ENCODE assay signal across 9 mouse cellular contexts in genomic region chrX:73659575-73660283, GRCm38 (mm10). TPM values are rescaled to one million over a fixed set of nuclear protein-coding genes. Genes with fewer than 3 reads are reported as not detected.
DNase-seq lines count a peak whose midpoint lies in the region; ATAC-seq and TF ChIP-seq lines count a peak whose summit lies in the region.
"Had no signal": no experiment of that assay in that cellular context is flagged by ENCODE, and none has a peak within 500 bp of the region (broad histone marks: within the 10 kb centered on the region; RNA-seq: fewer than 3 reads in every experiment).

Gene Pnck, minus strand, starts transcription at chrX:73660117.

- peak within 1 kb of the TSS; percentile 46 for H3K4me3 ChIP-seq in thymus, adult 2 months (ENCODE audit: control insufficient read depth, insufficient read depth, low read length)
- peak within 1 kb of the TSS; percentile 61 for H3K4me3 ChIP-seq in hindbrain, embryonic 10.5 days
- peak within 1 kb of the TSS; percentile 51 for H3K4me3 ChIP-seq in limb, embryonic 13.5 days
- peak within 1 kb of the TSS; percentile 55 for H3K4me3 ChIP-seq in small intestine, adult 2 months (ENCODE audit: low read depth, low read length)

- TF ChIP-seq POLR2A in thymus, adult 2 months (IDR thresholded peaks at IDR 0.05; ENCODE audit: control insufficient read depth, extremely low read depth, insufficient read depth, low read length, poor library complexity): no peak
- TF ChIP-seq POLR2A in small intestine, adult 2 months (IDR thresholded peaks at IDR 0.05; ENCODE audit: low read depth, low read length): no peak

- H3K9ac ChIP-seq in limb, embryonic 13.5 days: peak within 1 kb of the TSS; percentile 64

- H3K4me2 ChIP-seq in limb, embryonic 13.5 days (replicated peaks): peak within 1 kb of the TSS; percentile 75

- ATAC-seq in limb, embryonic 13.5 days (ENCODE audit: low FRiP score, low read depth): peak; percentile 59
- no peak; the same call in 1 of the 2 replicates for ATAC-seq in granulocyte monocyte progenitor cell, adult 5-6 weeks (replicated peaks; ENCODE audit: poor library complexity, severe bottlenecking)

- 3% methylated on average over 54 of the region's 57 CpGs for WGBS in thymus, adult 2 months
- WGBS in hindbrain, embryonic 10.5 days: 27% methylated on average over 57 of the region's 57 CpGs
- WGBS in limb, embryonic 13.5 days: 14% methylated on average over 46 of the region's 57 CpGs
- WGBS in small intestine, adult 2 months: 20% methylated on average over 43 of the region's 57 CpGs

- TF ChIP-seq CTCF in thymus, adult 2 months (IDR thresholded peaks at IDR 0.05; ENCODE audit: borderline replicate concordance, control insufficient read depth, extremely low read depth, insufficient read depth, low read length, poor library complexity): no peak
- TF ChIP-seq CTCF in small intestine, adult 2 months (IDR thresholded peaks at IDR 0.05; ENCODE audit: extremely low read depth, insufficient read length, insufficient replicate concordance, low read depth, low read length): no peak

- H3K27me3 ChIP-seq in thymus, adult 2 months (ENCODE audit: control insufficient read depth, insufficient read depth, low read length): no peaks in the 10 kb centered on the region
- H3K27me3 ChIP-seq in hindbrain, embryonic 10.5 days (ENCODE audit: insufficient read depth, poor library complexity, severe bottlenecking): peaks cover 22% of the 10 kb centered on the region
- H3K27me3 ChIP-seq in limb, embryonic 13.5 days: no peaks in the 10 kb centered on the region
- no peaks in the 10 kb centered on the region for H3K27me3 ChIP-seq in small intestine, adult 2 months (ENCODE audit: control insufficient read depth, insufficient read depth, low read length)

- H3K9me3 ChIP-seq in hindbrain, embryonic 10.5 days: 0 out of 2 replicates have a peak, but pooled peaks cover 3% of the 10 kb centered on the region
- H3K9me3 ChIP-seq in limb, embryonic 13.5 days: no peaks in the 10 kb centered on the region
- H3K9me3 ChIP-seq: G1E had no signal

- peaks cover 21% of the 10 kb centered on the region for H3K4me1 ChIP-seq in thymus, adult 2 months (replicated peaks; ENCODE audit: control insufficient read depth, insufficient read depth, low read length)
- H3K4me1 ChIP-seq in hindbrain, embryonic 10.5 days (replicated peaks): peaks cover 21% of the 10 kb centered on the region; the same call in 1 of the 2 replicates
- 0 out of 2 replicates have a peak, but pooled peaks cover 4% of the 10 kb centered on the region for H3K4me1 ChIP-seq in limb, embryonic 13.5 days
- H3K4me1 ChIP-seq in small intestine, adult 2 months (ENCODE audit: control insufficient read depth, insufficient read depth, insufficient read length, low read length): peaks cover 5% of the 10 kb centered on the region

- intact Hi-C loops in gastrocnemius, postnatal 36 days (cut with DNase I): loop anchor here (10.0 kb wide), 2 partner anchors 205 to 605 kb away; partner anchors contain the start of gene Haus7

- H3K27ac ChIP-seq in thymus, adult 2 months (ENCODE audit: control insufficient read depth, insufficient read depth, low read length): no peak within 1 kb of the TSS
- peak within 1 kb of the TSS; percentile 83 for H3K27ac ChIP-seq in hindbrain, embryonic 10.5 days
- H3K27ac ChIP-seq in limb, embryonic 13.5 days: no peak within 1 kb of the TSS
- no peak within 1 kb of the TSS for H3K27ac ChIP-seq in small intestine, adult 2 months (ENCODE audit: insufficient read depth, low read depth, low read length)

- DNase-seq in gastrocnemius, postnatal 4 days (ENCODE audit: low spot score in 2 of 2): no peak
- DNase-seq in gastrocnemius, postnatal 36 days: no peak
- no peak for DNase-seq in thymus, adult 2 months
- DNase-seq in thymus, adult 18-20 months: no peak
- DNase-seq in hindbrain, embryonic 10.5 days (ENCODE audit: low spot score): peak; percentile 42

- no peaks in the 10 kb centered on the region for H3K36me3 ChIP-seq in thymus, adult 2 months (ENCODE audit: control insufficient read depth, insufficient read depth, low read length)
- no peaks in the 10 kb centered on the region for H3K36me3 ChIP-seq in hindbrain, embryonic 10.5 days
- H3K36me3 ChIP-seq in limb, embryonic 13.5 days: no peaks in the 10 kb centered on the region
- H3K36me3 ChIP-seq in small intestine, adult 2 months (ENCODE audit: control insufficient read depth, insufficient read depth, low read length): no peaks in the 10 kb centered on the region
- H3K36me3 ChIP-seq: G1E had no signal

RNA-seq across cellular contexts. Expression of gene Pnck, which starts in this region (rescaled TPM):
- total RNA-seq in gastrocnemius, postnatal 4 days (2021): 10 to 100 TPM; 11.4 to 12.8 TPM
- 10 to 100 TPM in 1 of 2 experiments, 1 to 10 TPM in 1; 8.2 to 11.4 TPM for total RNA-seq in gastrocnemius, postnatal 36 days (2021)
- polyA plus RNA-seq in thymus, adult 2 months (2012; rRNA removed): 6.4 and 6.9 TPM in 2 replicates
- polyA plus RNA-seq in hindbrain, embryonic 10.5 days (2016; fragmentation: Nextera tagmentation; extraction: Ambion mirVana): 7.6 and 12.9 TPM in 2 replicates
- polyA plus RNA-seq in limb, embryonic 13.5 days (2015; fragmentation: Nextera tagmentation; extraction: Ambion mirVana): 21.7 TPM in 2 replicates
- 4.5 and 5.8 TPM in 2 replicates for polyA plus RNA-seq in small intestine, adult 2 months (2012; rRNA removed)
- total RNA-seq in granulocyte monocyte progenitor cell, adult 5-6 weeks (2014; fragmentation: Nextera tagmentation): 2.5 TPM in 1 of 2 replicates, not detected in the other
- not detected in 2 replicates for total RNA-seq in granulocyte monocyte progenitor cell, adult 5-6 weeks (2017)
- total RNA-seq: G1E had no signal
- polyA plus RNA-seq: G1E had no signal
